Mouse (Mus musculus): Measurements from ENCODE around the gene Palmd. TPM values are rescaled to one million over a fixed set of nuclear protein-coding genes. Genes with fewer than 3 reads are reported as not detected.
A peak's percentile ranks its signal among the peaks of the same experiment; 100 is the strongest.

Gene Palmd
- polyA plus RNA-seq, 1 experiment from 2014 or later = 4.6 TPM

DNA sequence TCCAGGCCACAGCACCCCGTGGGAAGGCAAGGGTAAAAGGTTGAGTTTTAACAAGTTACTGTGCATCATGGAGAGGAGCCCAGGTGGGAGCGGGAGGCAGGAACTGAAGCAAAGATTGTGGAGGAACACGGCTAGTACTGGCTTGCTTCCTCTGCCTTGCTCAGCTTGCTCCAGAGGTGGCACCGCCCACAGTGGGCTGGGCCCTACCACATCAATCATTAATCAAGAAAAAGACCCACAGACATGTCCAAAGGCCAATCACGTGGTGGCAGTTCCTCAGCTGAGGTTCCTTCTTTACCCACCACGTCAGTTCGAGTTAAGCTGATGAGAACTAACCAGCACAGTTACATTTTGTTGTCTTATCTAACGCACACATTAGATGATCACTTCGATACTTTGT lies 75.9 kb downstream of the Palmd start:
- no peak overlapping the region for H3K4me2 ChIP-seq
- no peaks in the 10 kb centered on the region for H3K4me1 ChIP-seq (replicated peaks; ENCODE audit: control insufficient read depth, insufficient read depth, low read length)
- WGBS = 67% methylated on average over 9 of the region's 9 CpGs
- peaks cover 15% of the 10 kb centered on the region for H3K36me3 ChIP-seq (ENCODE audit: control insufficient read depth, insufficient read depth, low read length)
- ATAC-seq (replicated peaks; ENCODE audit: low FRiP score) (peak; percentile 54), DNase-seq (ENCODE audit: low spot score) (no peak)
- H3K9ac ChIP-seq (ENCODE audit: low read depth, low read length) = no peak overlapping the region
- H3K9me3 ChIP-seq (ENCODE audit: control insufficient read depth, low read length) = no peaks in the 10 kb centered on the region
- no peak overlapping the region for H3K4me3 ChIP-seq (ENCODE audit: low read depth, low read length)
- H3K27me3 ChIP-seq (replicated peaks; ENCODE audit: control insufficient read depth, insufficient read depth, low read length) = no peaks in the 10 kb centered on the region
- no peak overlapping the region for H3K27ac ChIP-seq (ENCODE audit: low read depth, low read length)

DNA sequence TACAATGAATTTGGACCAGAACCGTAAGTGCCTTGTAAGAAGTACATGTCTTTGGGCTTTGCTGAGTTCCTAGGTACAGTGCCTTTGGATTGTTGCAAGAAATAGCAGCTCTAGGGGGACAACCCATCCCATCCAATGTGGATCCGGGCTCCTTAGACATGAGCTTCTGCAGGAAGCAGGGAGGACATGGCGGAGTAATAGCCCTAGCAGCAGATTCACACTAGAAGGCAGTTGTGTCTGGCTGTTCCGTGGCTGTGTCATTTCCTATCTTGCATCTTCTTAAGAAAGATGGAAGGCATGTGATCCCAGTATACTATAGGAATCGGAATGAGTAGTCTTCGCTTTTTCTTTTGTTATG lies 76.6 kb downstream of the Palmd start:
- Histone ChIP-seq H3K36me3 (ENCODE audit: control insufficient read depth, insufficient read depth, low read length) (peaks cover 13% of the 10 kb centered on the region), H3K27me3 (replicated peaks; ENCODE audit: control insufficient read depth, insufficient read depth, low read length) (no peaks in the 10 kb centered on the region), H3K27ac (ENCODE audit: low read depth, low read length) (no peak overlapping the region), H3K4me1 (replicated peaks; ENCODE audit: control insufficient read depth, insufficient read depth, low read length) (no peaks in the 10 kb centered on the region), H3K4me2 (no peak overlapping the region), H3K9ac (ENCODE audit: low read depth, low read length) (no peak overlapping the region), H3K9me3 (ENCODE audit: control insufficient read depth, low read length) (no peaks in the 10 kb centered on the region), H3K4me3 (ENCODE audit: low read depth, low read length) (no peak overlapping the region)
- ATAC-seq (replicated peaks; ENCODE audit: low FRiP score) = no peak
- DNase-seq (ENCODE audit: low spot score) = no peak
- 93% methylated on average over 6 of the region's 6 CpGs for WGBS

DNA sequence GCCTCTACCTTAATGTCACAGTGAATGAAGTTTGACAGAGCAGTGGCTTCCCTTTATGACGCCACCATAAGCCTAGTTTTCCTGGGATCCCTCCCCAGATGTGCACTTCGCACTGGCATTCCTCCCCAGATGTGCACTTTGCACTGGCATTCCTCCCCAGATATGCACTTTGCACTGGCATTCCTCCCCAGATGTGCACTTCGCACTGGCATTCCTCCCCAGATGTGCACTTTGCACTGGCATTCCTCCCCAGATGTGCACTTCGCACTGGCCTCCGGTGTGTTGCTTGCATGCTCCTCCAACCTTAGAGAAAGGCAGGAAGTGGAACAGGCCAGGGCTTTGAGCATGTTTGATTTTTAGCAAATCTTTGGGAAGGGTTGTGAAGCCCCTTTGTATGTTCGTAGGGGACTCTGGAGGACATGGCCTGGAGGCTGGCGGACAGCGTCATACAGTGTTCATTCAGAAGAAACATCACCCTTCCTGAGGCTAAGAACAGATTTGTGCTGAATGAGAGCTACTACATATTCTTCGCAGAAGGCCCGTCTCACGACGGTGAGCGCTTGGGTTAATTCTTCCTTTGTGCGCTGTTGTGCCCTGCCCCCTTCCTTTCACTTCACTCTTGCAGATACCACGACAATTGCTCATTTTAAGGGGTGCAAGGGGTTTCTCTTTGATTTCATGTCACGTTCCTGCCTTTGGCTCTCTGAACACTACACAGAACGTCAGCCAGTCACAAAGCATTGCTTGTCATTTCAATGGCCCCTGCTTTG lies 77.2 kb downstream of the Palmd start:
- H3K27ac ChIP-seq (ENCODE audit: low read depth, low read length) = no peak overlapping the region
- WGBS = 93% methylated on average over 17 of the region's 17 CpGs
- no peak overlapping the region for H3K9ac ChIP-seq (ENCODE audit: low read depth, low read length)
- peaks cover 9% of the 10 kb centered on the region for H3K36me3 ChIP-seq (ENCODE audit: control insufficient read depth, insufficient read depth, low read length)
- no peak overlapping the region for H3K4me2 ChIP-seq
- H3K4me3 ChIP-seq (ENCODE audit: low read depth, low read length) = no peak overlapping the region
- no peaks in the 10 kb centered on the region for H3K9me3 ChIP-seq (ENCODE audit: control insufficient read depth, low read length)
- H3K4me1 ChIP-seq (replicated peaks; ENCODE audit: control insufficient read depth, insufficient read depth, low read length) = no peaks in the 10 kb centered on the region
- ATAC-seq (replicated peaks; ENCODE audit: low FRiP score) (no peak), DNase-seq (ENCODE audit: low spot score) (no peak)
- H3K27me3 ChIP-seq (replicated peaks; ENCODE audit: control insufficient read depth, insufficient read depth, low read length) = no peaks in the 10 kb centered on the region

DNA sequence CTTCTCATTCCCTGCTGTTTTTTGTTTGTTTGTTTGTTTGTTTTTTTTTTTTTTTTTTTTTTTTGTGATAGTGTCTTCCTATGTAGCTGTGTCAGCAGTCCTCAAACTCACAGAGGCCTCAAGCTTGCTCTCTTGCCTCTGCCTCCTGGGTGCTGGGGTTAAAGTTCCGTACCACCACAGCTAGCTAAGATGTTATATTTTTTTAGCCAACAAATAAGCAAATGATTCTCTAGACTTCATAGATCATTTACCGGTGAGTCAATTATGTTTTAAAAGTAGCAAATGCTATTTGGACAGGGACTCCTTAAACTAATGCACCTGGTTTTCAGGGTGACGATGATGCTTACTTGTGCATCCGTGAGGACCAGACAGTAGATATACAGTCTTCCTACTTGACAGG lies 78.2 kb downstream of the Palmd start:
- Histone ChIP-seq H3K27me3 (replicated peaks; ENCODE audit: control insufficient read depth, insufficient read depth, low read length) (no peaks in the 10 kb centered on the region), H3K4me1 (replicated peaks; ENCODE audit: control insufficient read depth, insufficient read depth, low read length) (no peaks in the 10 kb centered on the region), H3K4me3 (ENCODE audit: low read depth, low read length) (no peak overlapping the region), H3K9me3 (ENCODE audit: control insufficient read depth, low read length) (no peaks in the 10 kb centered on the region), H3K4me2 (no peak overlapping the region), H3K36me3 (ENCODE audit: control insufficient read depth, insufficient read depth, low read length) (peaks cover 12% of the 10 kb centered on the region; the same call in 1 of the 2 replicates), H3K27ac (ENCODE audit: low read depth, low read length) (no peak overlapping the region), H3K9ac (ENCODE audit: low read depth, low read length) (no peak overlapping the region)
- WGBS = 96% methylated on average over 4 of the region's 4 CpGs
- ATAC-seq (replicated peaks; ENCODE audit: low FRiP score) = no peak
- no peak for DNase-seq (ENCODE audit: low spot score)

DNA sequence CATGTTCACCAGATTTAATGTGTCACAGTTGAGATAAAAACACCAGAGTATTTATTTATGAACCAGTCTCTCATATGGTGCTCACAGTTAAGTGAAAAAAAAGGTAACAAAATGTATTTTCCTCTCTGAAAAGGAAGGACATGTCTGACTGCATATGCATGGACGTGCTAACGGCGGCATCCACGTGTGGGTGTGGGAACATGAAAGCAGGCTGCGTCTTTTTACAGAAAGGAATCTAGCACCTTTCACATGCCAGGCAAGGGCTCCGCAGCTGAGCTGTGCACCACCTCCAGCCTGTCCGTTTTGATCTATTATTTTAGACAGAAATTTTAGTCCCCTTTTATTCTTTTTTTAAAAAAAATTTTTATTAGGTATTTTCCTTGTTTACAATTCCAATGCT lies 79.4 kb downstream of the Palmd start:
- Histone ChIP-seq H3K36me3 (ENCODE audit: control insufficient read depth, insufficient read depth, low read length) (peaks cover 18% of the 10 kb centered on the region; the same call in 1 of the 2 replicates), H3K4me2 (no peak overlapping the region), H3K27me3 (replicated peaks; ENCODE audit: control insufficient read depth, insufficient read depth, low read length) (no peaks in the 10 kb centered on the region), H3K4me1 (replicated peaks; ENCODE audit: control insufficient read depth, insufficient read depth, low read length) (no peaks in the 10 kb centered on the region), H3K4me3 (ENCODE audit: low read depth, low read length) (no peak overlapping the region), H3K27ac (ENCODE audit: low read depth, low read length) (no peak overlapping the region), H3K9me3 (ENCODE audit: control insufficient read depth, low read length) (no peaks in the 10 kb centered on the region), H3K9ac (ENCODE audit: low read depth, low read length) (no peak overlapping the region)
- 90% methylated on average over 7 of the region's 7 CpGs for WGBS
- no peak for DNase-seq (ENCODE audit: low spot score)
- no peak for ATAC-seq (replicated peaks; ENCODE audit: low FRiP score)

DNA sequence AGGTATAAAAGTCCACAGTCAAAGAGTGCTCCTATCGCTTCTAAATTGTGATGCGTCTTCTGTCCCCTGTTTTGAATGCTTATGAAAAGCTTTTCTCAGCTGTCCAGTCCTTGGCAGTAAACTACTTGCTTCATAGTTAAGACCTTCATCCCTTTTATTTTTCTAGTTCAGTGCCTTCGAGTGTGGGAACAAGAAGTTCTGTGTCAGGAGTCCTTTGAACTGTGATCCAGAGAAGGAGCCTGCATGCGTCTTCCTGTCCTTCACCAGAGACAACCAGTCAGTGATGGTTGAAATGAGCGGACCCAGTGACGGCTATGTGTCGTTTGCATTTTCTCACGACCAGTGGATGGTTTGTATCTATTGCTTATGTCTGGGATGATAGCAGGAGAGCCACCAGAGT lies 83.8 kb downstream of the Palmd start:
- Histone ChIP-seq H3K9me3 (ENCODE audit: control insufficient read depth, low read length) (no peaks in the 10 kb centered on the region), H3K4me1 (replicated peaks; ENCODE audit: control insufficient read depth, insufficient read depth, low read length) (no peaks in the 10 kb centered on the region), H3K27ac (ENCODE audit: low read depth, low read length) (no peak overlapping the region), H3K4me2 (no peak overlapping the region), H3K9ac (ENCODE audit: low read depth, low read length) (no peak overlapping the region), H3K27me3 (replicated peaks; ENCODE audit: control insufficient read depth, insufficient read depth, low read length) (no peaks in the 10 kb centered on the region), H3K4me3 (ENCODE audit: low read depth, low read length) (no peak overlapping the region), H3K36me3 (ENCODE audit: control insufficient read depth, insufficient read depth, low read length) (peaks cover 33% of the 10 kb centered on the region; the same call in 1 of the 2 replicates)
- WGBS = 91% methylated on average over 8 of the region's 8 CpGs
- DNase-seq (ENCODE audit: low spot score) (no peak), ATAC-seq (replicated peaks; ENCODE audit: low FRiP score) (no peak)

DNA sequence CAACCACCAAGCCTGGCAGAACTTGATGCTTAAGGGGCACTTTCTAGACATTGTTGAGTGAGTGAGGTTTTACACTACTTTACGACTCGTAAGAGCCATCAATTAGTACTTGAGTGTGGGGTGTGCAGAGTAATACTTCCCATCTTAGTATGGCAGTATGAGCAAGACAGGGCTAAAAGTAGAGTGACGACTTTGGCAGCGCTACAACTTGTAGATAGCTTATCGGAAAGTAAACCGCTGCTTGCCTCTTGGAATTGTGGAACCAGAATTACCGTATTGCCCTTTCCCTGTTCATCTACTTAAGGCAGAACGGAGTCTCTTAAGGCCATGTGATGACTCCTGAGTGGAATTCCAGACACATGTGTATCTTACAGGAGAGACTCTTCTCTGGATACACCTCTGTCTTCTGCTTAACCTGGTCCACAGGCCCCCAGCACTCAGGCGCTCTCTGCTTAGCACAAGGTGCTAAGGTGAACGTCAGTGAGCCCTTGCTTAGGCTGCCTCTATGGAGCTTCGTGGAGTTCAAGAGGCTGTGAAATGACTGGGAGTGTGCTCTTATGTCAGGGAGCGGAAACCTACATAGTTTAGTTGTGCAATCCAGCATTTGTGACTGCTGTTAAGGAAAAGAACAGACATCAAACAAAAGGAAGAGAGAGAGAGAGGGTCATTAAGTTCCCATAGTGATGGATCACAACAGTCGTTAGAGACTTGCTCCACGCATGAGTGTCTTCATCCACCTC lies 86.4 kb downstream of the Palmd start:
- no peak for ATAC-seq (replicated peaks; ENCODE audit: low FRiP score)
- H3K27me3 ChIP-seq (replicated peaks; ENCODE audit: control insufficient read depth, insufficient read depth, low read length) = no peaks in the 10 kb centered on the region
- H3K4me2 ChIP-seq = no peak overlapping the region
- H3K36me3 ChIP-seq (ENCODE audit: control insufficient read depth, insufficient read depth, low read length) = peaks cover 36% of the 10 kb centered on the region; the same call in 1 of the 2 replicates
- no peak overlapping the region for H3K27ac ChIP-seq (ENCODE audit: low read depth, low read length)
- H3K4me1 ChIP-seq (replicated peaks; ENCODE audit: control insufficient read depth, insufficient read depth, low read length) = no peaks in the 10 kb centered on the region
- H3K4me3 ChIP-seq (ENCODE audit: low read depth, low read length) = no peak overlapping the region
- WGBS = 93% methylated on average over 14 of the region's 14 CpGs
- H3K9me3 ChIP-seq (ENCODE audit: control insufficient read depth, low read length) = no peaks in the 10 kb centered on the region
- H3K9ac ChIP-seq (ENCODE audit: low read depth, low read length) = no peak overlapping the region
- no peak for DNase-seq (ENCODE audit: low spot score)

DNA sequence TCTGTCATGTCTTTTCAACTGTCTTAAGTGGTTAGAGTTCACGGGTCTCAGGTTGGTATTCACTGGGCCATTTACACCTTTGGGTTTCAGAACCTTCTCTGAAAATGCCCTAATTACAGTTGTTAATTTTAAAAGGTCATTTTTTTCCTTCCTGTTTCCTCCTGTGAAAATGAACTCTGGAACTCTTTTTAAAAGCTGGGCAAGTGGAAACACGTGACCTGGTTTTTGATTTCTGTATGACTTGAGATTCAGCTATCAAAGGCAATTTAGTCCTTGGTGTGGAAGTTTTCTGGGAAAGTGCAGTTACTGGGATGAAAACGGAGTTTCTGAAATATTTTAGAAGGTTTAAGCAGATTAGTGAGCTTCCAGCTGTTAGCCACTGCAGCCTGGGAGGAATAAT lies 98.4 kb downstream of the Palmd start:
- DNase-seq (ENCODE audit: low spot score) (no peak), ATAC-seq (replicated peaks; ENCODE audit: low FRiP score) (no peak)
- WGBS = 69% methylated on average over 3 of the region's 3 CpGs
- Histone ChIP-seq H3K9me3 (ENCODE audit: control insufficient read depth, low read length) (no peaks in the 10 kb centered on the region), H3K4me3 (ENCODE audit: low read depth, low read length) (no peak overlapping the region), H3K27ac (ENCODE audit: low read depth, low read length) (no peak overlapping the region), H3K4me1 (replicated peaks; ENCODE audit: control insufficient read depth, insufficient read depth, low read length) (peaks cover 11% of the 10 kb centered on the region; the same call in 1 of the 2 replicates), H3K36me3 (ENCODE audit: control insufficient read depth, insufficient read depth, low read length) (peaks cover 12% of the 10 kb centered on the region; the same call in 1 of the 2 replicates), H3K9ac (ENCODE audit: low read depth, low read length) (no peak overlapping the region), H3K4me2 (no peak overlapping the region), H3K27me3 (replicated peaks; ENCODE audit: control insufficient read depth, insufficient read depth, low read length) (no peaks in the 10 kb centered on the region)
